ENCODE assay signal across 8 mouse cellular contexts in genomic region chr12:112623742-112624141, GRCm38 (mm10). TPM values are rescaled to one million over a fixed set of nuclear protein-coding genes. Genes with fewer than 3 reads are reported as not detected.
DNase-seq lines count a peak whose midpoint lies in the region; ATAC-seq lines count a peak whose summit lies in the region.

No protein-coding gene starts in this region.

- H3K36me3 ChIP-seq in embryonic facial prominence, embryonic 11.5 days (replicated peaks; ENCODE audit: control insufficient read depth, insufficient read depth, low read depth, low read length): no peaks in the 10 kb centered on the region
- no peaks in the 10 kb centered on the region for H3K36me3 ChIP-seq in liver, embryonic 16.5 days (ENCODE audit: control insufficient read depth, insufficient read depth)

- DNase-seq in adrenal gland, adult (ENCODE audit: inconsistent age in 2 of 2, low spot score in 1 of 2): peak; percentile 60 to 87
- no peak for DNase-seq in adrenal gland, adult 8-10 months
- peak; percentile 75 for DNase-seq in 3T3-L1 (ENCODE audit: low read depth, low spot score)
- DNase-seq in adrenal gland, postnatal 25 days: peak; percentile 65
- DNase-seq in embryonic facial prominence, embryonic 11.5 days (ENCODE audit: low spot score): peak; percentile 64
- DNase-seq in heart, postnatal 36 days: peak; percentile 73
- peak; percentile 57 for DNase-seq in retina, postnatal 7 days (ENCODE audit: low read depth, low spot score)

- H3K27ac ChIP-seq in embryonic facial prominence, embryonic 11.5 days (replicated peaks; ENCODE audit: low read depth, low read length): no peak overlapping the region
- H3K27ac ChIP-seq in liver, embryonic 16.5 days (ENCODE audit: low read length): no peak overlapping the region

- H3K4me2 ChIP-seq in embryonic facial prominence, embryonic 11.5 days (ENCODE audit: low read depth, low read length): no peak overlapping the region
- no peak overlapping the region for H3K4me2 ChIP-seq in liver, embryonic 16.5 days (ENCODE audit: low read depth, low read length)

- no peak; the same call in 1 of the 2 replicates for ATAC-seq in embryonic facial prominence, embryonic 11.5 days (replicated peaks; ENCODE audit: insufficient number of reproducible peaks, low FRiP score, low TSS enrichment, low read depth)
- peak; percentile 20; the same call in 1 of the 2 replicates for ATAC-seq in liver, embryonic 16.5 days (ENCODE audit: low read depth)

- peaks cover 12% of the 10 kb centered on the region for H3K27me3 ChIP-seq in embryonic facial prominence, embryonic 11.5 days (ENCODE audit: control insufficient read depth, insufficient read depth, low read length)
- peaks cover 16% of the 10 kb centered on the region for H3K27me3 ChIP-seq in liver, embryonic 16.5 days (ENCODE audit: control insufficient read depth, insufficient read depth, low read depth, low read length)

- H3K9ac ChIP-seq in embryonic facial prominence, embryonic 11.5 days (replicated peaks; ENCODE audit: low read length): no peak overlapping the region
- H3K9ac ChIP-seq in liver, embryonic 16.5 days (ENCODE audit: low read depth, low read length): no peak overlapping the region

- no peak overlapping the region for H3K4me3 ChIP-seq in embryonic facial prominence, embryonic 11.5 days (ENCODE audit: low read depth, low read length)
- no peak overlapping the region for H3K4me3 ChIP-seq in liver, embryonic 16.5 days (ENCODE audit: low read depth, low read length)

- intact Hi-C loops in heart, postnatal 36 days (cut with DNase I): no loop called here

- no peaks in the 10 kb centered on the region for H3K9me3 ChIP-seq in embryonic facial prominence, embryonic 11.5 days (replicated peaks; ENCODE audit: control insufficient read depth, low read length)
- H3K9me3 ChIP-seq in liver, embryonic 16.5 days (replicated peaks; ENCODE audit: control insufficient read depth, low read length): no peaks in the 10 kb centered on the region

- WGBS in embryonic facial prominence, embryonic 11.5 days: 24% methylated on average over 2 of the region's 2 CpGs
- 19% methylated on average over 2 of the region's 2 CpGs for WGBS in liver, embryonic 16.5 days (ENCODE audit: insufficient replicate concordance)

- H3K4me1 ChIP-seq in embryonic facial prominence, embryonic 11.5 days (ENCODE audit: control insufficient read depth, insufficient read depth, low read length): no peaks in the 10 kb centered on the region; the same call in 1 of the 2 replicates
- H3K4me1 ChIP-seq in liver, embryonic 16.5 days (ENCODE audit: control insufficient read depth, low read depth, low read length): peaks cover 8% of the 10 kb centered on the region

RNA-seq across cellular contexts. Expression of gene Adssl1, which starts 3.9 kb away (rescaled TPM):
- total RNA-seq in adrenal gland, adult 8-10 months (2022): 10 to 100 TPM; 15.2 to 53.1 (median 30.7) TPM
- 17.8 and 21.0 TPM in 2 replicates for total RNA-seq in adrenal gland, postnatal 25 days (2021)
- 4.0 and 4.2 TPM in 2 replicates for polyA plus RNA-seq in embryonic facial prominence, embryonic 11.5 days (2014; fragmentation: Nextera tagmentation; extraction: Ambion mirVana)
- total RNA-seq in heart, postnatal 36 days (2021): 100 to 1,000 TPM; 162 to 165 TPM
- polyA plus RNA-seq in liver, embryonic 16.5 days (2015; fragmentation: Nextera tagmentation; extraction: Ambion mirVana): 12.4 and 14.0 TPM in 2 replicates

RNA-seq across cellular contexts. Expression of gene Siva1, which starts 20.7 kb away (rescaled TPM):
- 10 to 100 TPM; 37.0 to 73.9 (median 51.5) TPM for total RNA-seq in adrenal gland, adult 8-10 months (2022)
- 34.8 and 46.0 TPM in 2 replicates for total RNA-seq in adrenal gland, postnatal 25 days (2021)
- polyA plus RNA-seq in embryonic facial prominence, embryonic 11.5 days (2014; fragmentation: Nextera tagmentation; extraction: Ambion mirVana): 222 and 241 TPM in 2 replicates
- 10 to 100 TPM; 29.4 to 31.0 TPM for total RNA-seq in heart, postnatal 36 days (2021)
- 84.7 and 89.5 TPM in 2 replicates for polyA plus RNA-seq in liver, embryonic 16.5 days (2015; fragmentation: Nextera tagmentation; extraction: Ambion mirVana)

RNA-seq across cellular contexts. Expression of gene Inf2, which starts 35.2 kb away (rescaled TPM):
- 10 to 100 TPM; 34.6 to 65.5 (median 48.9) TPM for total RNA-seq in adrenal gland, adult 8-10 months (2022)
- total RNA-seq in adrenal gland, postnatal 25 days (2021): 32.6 and 34.1 TPM in 2 replicates
- 1.6 and 1.9 TPM in 2 replicates for polyA plus RNA-seq in embryonic facial prominence, embryonic 11.5 days (2014; fragmentation: Nextera tagmentation; extraction: Ambion mirVana)
- 10 to 100 TPM; 16.6 to 23.9 TPM for total RNA-seq in heart, postnatal 36 days (2021)
- polyA plus RNA-seq in liver, embryonic 16.5 days (2015; fragmentation: Nextera tagmentation; extraction: Ambion mirVana): 1.2 and 2.7 TPM in 2 replicates

RNA-seq across cellular contexts. Expression of gene Akt1, which starts 50.9 kb away (rescaled TPM):
- 100 to 1,000 TPM; 275 to 460 (median 313) TPM for total RNA-seq in adrenal gland, adult 8-10 months (2022)
- total RNA-seq in adrenal gland, postnatal 25 days (2021): 395 and 413 TPM in 2 replicates
- polyA plus RNA-seq in embryonic facial prominence, embryonic 11.5 days (2014; fragmentation: Nextera tagmentation; extraction: Ambion mirVana): 68.3 and 99.2 TPM in 2 replicates
- 100 to 1,000 TPM; 184 to 212 TPM for total RNA-seq in heart, postnatal 36 days (2021)
- 8.6 and 8.9 TPM in 2 replicates for polyA plus RNA-seq in liver, embryonic 16.5 days (2015; fragmentation: Nextera tagmentation; extraction: Ambion mirVana)

RNA-seq across cellular contexts. Expression of gene Zbtb42, which starts 54.9 kb away (rescaled TPM):
- total RNA-seq in adrenal gland, adult 8-10 months (2022): 10 to 100 TPM in 3 of 4 experiments, 1 to 10 TPM in 1; 8.7 to 20.1 (median 15.9) TPM
- 7.9 and 12.8 TPM in 2 replicates for total RNA-seq in adrenal gland, postnatal 25 days (2021)
- 2.3 and 2.6 TPM in 2 replicates for polyA plus RNA-seq in embryonic facial prominence, embryonic 11.5 days (2014; fragmentation: Nextera tagmentation; extraction: Ambion mirVana)
- total RNA-seq in heart, postnatal 36 days (2021): 1 to 10 TPM; 4.7 to 5.7 TPM
- polyA plus RNA-seq in liver, embryonic 16.5 days (2015; fragmentation: Nextera tagmentation; extraction: Ambion mirVana): 0.88 and 1.5 TPM in 2 replicates
